In genomic region chr13:38450051-38450971, GRCm38 (mm10) we compare ENCODE assay signal across 10 mouse cellular contexts.
DNase-seq lines count a peak whose midpoint lies in the region; ATAC-seq and TF ChIP-seq lines count a peak whose summit lies in the region.
"Had no signal": no experiment of that assay in that cellular context is flagged by ENCODE, and none has a peak within 500 bp of the region (broad histone marks: within the 10 kb centered on the region; RNA-seq: fewer than 3 reads in every experiment).

No protein-coding gene starts in this region.

- ATAC-seq in intestine, embryonic 14.5 days (replicated peaks; ENCODE audit: low FRiP score, low TSS enrichment, low read depth), result peak; percentile 55; the same call in 1 of the 2 replicates
- ATAC-seq in intestine, postnatal 0 days, result no peak
- ATAC-seq in embryonic facial prominence, embryonic 13.5 days (ENCODE audit: insufficient number of reproducible peaks, insufficient read depth, low FRiP score, low TSS enrichment, low read depth), result no peak
- peak; percentile 80 for ATAC-seq in kidney, embryonic 15.5 days (replicated peaks; ENCODE audit: low FRiP score)
- ATAC-seq in stomach, postnatal 0 days (ENCODE audit: low FRiP score, low TSS enrichment), result no peak
- ATAC-seq: midbrain, embryonic 13.5 days had no signal

- peak; percentile 58 for DNase-seq in intestine, embryonic 14.5 days (ENCODE audit: low spot score)
- peak; percentile 83 for DNase-seq in Muller cell, postnatal 12 days (ENCODE audit: inconsistent ontology term)
- DNase-seq in thymus, postnatal 0 days (ENCODE audit: low spot score), result no peak
- no peak for DNase-seq in stomach, postnatal 0 days (ENCODE audit: low spot score)
- DNase-seq in gastrocnemius, adult 18-20 months (ENCODE audit: low spot score), result no peak
- DNase-seq: cerebellum, adult 9-10 months had no signal

- TF ChIP-seq CTCF in intestine, postnatal 0 days (IDR thresholded peaks at IDR 0.05; ENCODE audit: low read depth), result no peak
- no peak for TF ChIP-seq CTCF in stomach, postnatal 0 days (IDR thresholded peaks at IDR 0.05; ENCODE audit: low read depth)

- H3K4me3 ChIP-seq in intestine, embryonic 14.5 days (ENCODE audit: low read depth, low read length), result no peak overlapping the region
- H3K4me3 ChIP-seq in intestine, postnatal 0 days (ENCODE audit: low read depth, low read length), result no peak overlapping the region
- no peak overlapping the region for H3K4me3 ChIP-seq in embryonic facial prominence, embryonic 13.5 days
- no peak overlapping the region for H3K4me3 ChIP-seq in kidney, embryonic 15.5 days (replicated peaks)
- no peak overlapping the region for H3K4me3 ChIP-seq in stomach, postnatal 0 days (ENCODE audit: low read depth, low read length)
- H3K4me3 ChIP-seq: midbrain, embryonic 13.5 days had no signal

- no peaks in the 10 kb centered on the region for H3K9me3 ChIP-seq in intestine, embryonic 14.5 days (ENCODE audit: control insufficient read depth, low read length)
- no peaks in the 10 kb centered on the region for H3K9me3 ChIP-seq in intestine, postnatal 0 days (ENCODE audit: control insufficient read depth)
- no peaks in the 10 kb centered on the region for H3K9me3 ChIP-seq in embryonic facial prominence, embryonic 13.5 days
- no peaks in the 10 kb centered on the region for H3K9me3 ChIP-seq in kidney, embryonic 15.5 days (replicated peaks)
- no peaks in the 10 kb centered on the region for H3K9me3 ChIP-seq in stomach, postnatal 0 days (ENCODE audit: control insufficient read depth, low read length)
- H3K9me3 ChIP-seq: midbrain, embryonic 13.5 days had no signal

- H3K36me3 ChIP-seq in intestine, embryonic 14.5 days (ENCODE audit: control insufficient read depth, insufficient read depth, low read length), result no peaks in the 10 kb centered on the region
- no peaks in the 10 kb centered on the region for H3K36me3 ChIP-seq in intestine, postnatal 0 days (ENCODE audit: control insufficient read depth, insufficient read depth)
- no peaks in the 10 kb centered on the region for H3K36me3 ChIP-seq in embryonic facial prominence, embryonic 13.5 days
- H3K36me3 ChIP-seq in kidney, embryonic 15.5 days, result no peaks in the 10 kb centered on the region
- no peaks in the 10 kb centered on the region for H3K36me3 ChIP-seq in stomach, postnatal 0 days (ENCODE audit: control insufficient read depth, insufficient read depth, low read length)
- H3K36me3 ChIP-seq: midbrain, embryonic 13.5 days had no signal

- H3K4me1 ChIP-seq in intestine, embryonic 14.5 days (replicated peaks; ENCODE audit: control insufficient read depth, insufficient read depth, low read length), result no peaks in the 10 kb centered on the region
- no peaks in the 10 kb centered on the region for H3K4me1 ChIP-seq in intestine, postnatal 0 days (replicated peaks; ENCODE audit: control insufficient read depth, insufficient read depth, low read length)
- peaks cover 15% of the 10 kb centered on the region for H3K4me1 ChIP-seq in embryonic facial prominence, embryonic 13.5 days
- H3K4me1 ChIP-seq in kidney, embryonic 15.5 days, result peaks cover 16% of the 10 kb centered on the region
- no peaks in the 10 kb centered on the region for H3K4me1 ChIP-seq in stomach, postnatal 0 days (replicated peaks; ENCODE audit: control insufficient read depth, insufficient read depth)
- H3K4me1 ChIP-seq: midbrain, embryonic 13.5 days had no signal

- H3K27me3 ChIP-seq in intestine, embryonic 14.5 days (replicated peaks; ENCODE audit: control insufficient read depth, insufficient read depth, low read length), result no peaks in the 10 kb centered on the region
- H3K27me3 ChIP-seq in intestine, postnatal 0 days (replicated peaks; ENCODE audit: control insufficient read depth, insufficient read depth, low read length), result no peaks in the 10 kb centered on the region
- no peaks in the 10 kb centered on the region for H3K27me3 ChIP-seq in embryonic facial prominence, embryonic 13.5 days
- H3K27me3 ChIP-seq in kidney, embryonic 15.5 days, result no peaks in the 10 kb centered on the region
- H3K27me3 ChIP-seq in stomach, postnatal 0 days (ENCODE audit: control insufficient read depth, insufficient read depth, low read length), result no peaks in the 10 kb centered on the region
- H3K27me3 ChIP-seq: midbrain, embryonic 13.5 days had no signal

- H3K27ac ChIP-seq in intestine, embryonic 14.5 days (ENCODE audit: low read depth), result no peak overlapping the region
- no peak overlapping the region for H3K27ac ChIP-seq in intestine, postnatal 0 days (ENCODE audit: low read depth, low read length)
- H3K27ac ChIP-seq in embryonic facial prominence, embryonic 13.5 days, result peak overlapping the region; percentile 64; the same call in 1 of the 2 replicates
- H3K27ac ChIP-seq in kidney, embryonic 15.5 days, result peak overlapping the region; percentile 11; the same call in 1 of the 2 replicates
- no peak overlapping the region for H3K27ac ChIP-seq in stomach, postnatal 0 days (replicated peaks)
- H3K27ac ChIP-seq: midbrain, embryonic 13.5 days had no signal

- TF ChIP-seq EP300 in stomach, postnatal 0 days (optimal IDR thresholded peaks at IDR 0.05), result no peak

- 61% methylated on average over 20 of the region's 20 CpGs for WGBS in intestine, embryonic 14.5 days
- 58% methylated on average over 20 of the region's 20 CpGs for WGBS in intestine, postnatal 0 days
- WGBS in embryonic facial prominence, embryonic 13.5 days, result 67% methylated on average over 20 of the region's 20 CpGs
- 59% methylated on average over 20 of the region's 20 CpGs for WGBS in kidney, embryonic 15.5 days
- 60% methylated on average over 20 of the region's 20 CpGs for WGBS in stomach, postnatal 0 days

- no peak overlapping the region for H3K9ac ChIP-seq in intestine, embryonic 14.5 days (ENCODE audit: low read length)
- no peak overlapping the region for H3K9ac ChIP-seq in intestine, postnatal 0 days (ENCODE audit: low read depth, low read length)
- no peak overlapping the region for H3K9ac ChIP-seq in embryonic facial prominence, embryonic 13.5 days
- H3K9ac ChIP-seq in kidney, embryonic 15.5 days, result no peak overlapping the region
- no peak overlapping the region for H3K9ac ChIP-seq in stomach, postnatal 0 days (ENCODE audit: low read length)
- H3K9ac ChIP-seq: midbrain, embryonic 13.5 days had no signal

- H3K4me2 ChIP-seq in intestine, embryonic 14.5 days (ENCODE audit: low read length), result no peak overlapping the region
- H3K4me2 ChIP-seq in intestine, postnatal 0 days (replicated peaks; ENCODE audit: low read depth), result no peak overlapping the region
- H3K4me2 ChIP-seq in embryonic facial prominence, embryonic 13.5 days, result no peak overlapping the region
- peak overlapping the region; percentile 40 for H3K4me2 ChIP-seq in kidney, embryonic 15.5 days
- no peak overlapping the region for H3K4me2 ChIP-seq in stomach, postnatal 0 days (replicated peaks; ENCODE audit: low read depth)
- H3K4me2 ChIP-seq: midbrain, embryonic 13.5 days had no signal

Comparison
In these comparisons a context has a peak if more than half of its experiments do, and no peak if none do; other contexts are left out.
1. ATAC-seq: peak in intestine, embryonic 14.5 days (single experiment) and kidney, embryonic 15.5 days (single experiment); none in intestine, postnatal 0 days (single experiment), embryonic facial prominence, embryonic 13.5 days (single experiment) and stomach, postnatal 0 days (single experiment).
2. DNase-seq: peak in intestine, embryonic 14.5 days (single experiment) and Muller cell, postnatal 12 days (single experiment); none in thymus, postnatal 0 days (single experiment), stomach, postnatal 0 days (single experiment) and gastrocnemius, adult 18-20 months (single experiment).
3. H3K27ac ChIP-seq: peak in embryonic facial prominence, embryonic 13.5 days (single experiment) and kidney, embryonic 15.5 days (single experiment); none in intestine, embryonic 14.5 days (single experiment), intestine, postnatal 0 days (single experiment) and stomach, postnatal 0 days (single experiment).